Mouse (Mus musculus): Measurements from ENCODE around the gene Kcnma1. TPM values are rescaled to one million over a fixed set of nuclear protein-coding genes. Genes with fewer than 3 reads are reported as not detected.

The Kcnma1 gene
- polyA plus RNA-seq, 1 experiment = 3.0 TPM

GRCm38 (mm10) chr14:23638078-23638695, 376.1 kb downstream of the Kcnma1 start:
- no peaks in the 10 kb centered on the region for H3K4me1 ChIP-seq (ENCODE audit: control insufficient read depth, insufficient read depth, low read length)
- H3K36me3 ChIP-seq (ENCODE audit: control insufficient read depth, insufficient read depth, low read length) = no peaks in the 10 kb centered on the region
- H3K27ac ChIP-seq (ENCODE audit: control insufficient read depth, insufficient read depth, low read depth, low read length) = no peak overlapping the region
- H3K4me3 ChIP-seq (ENCODE audit: control insufficient read depth, low read depth, low read length) = no peak overlapping the region
- TF ChIP-seq POLR2A (IDR thresholded peaks at IDR 0.05; ENCODE audit: control insufficient read depth, low read depth, low read length) = no peak
- no peak for TF ChIP-seq CTCF (IDR thresholded peaks at IDR 0.05; ENCODE audit: control insufficient read depth, insufficient read depth, insufficient replicate concordance, low read depth, low read length)
- H3K27me3 ChIP-seq (ENCODE audit: control insufficient read depth, insufficient read depth, low read length) = no peaks in the 10 kb centered on the region

- Histone ChIP-seq H3K4me3 (ENCODE audit: control insufficient read depth, low read depth, low read length) (no peak overlapping the region), H3K36me3 (ENCODE audit: control insufficient read depth, insufficient read depth, low read length) (no peaks in the 10 kb centered on the region), H3K27me3 (ENCODE audit: control insufficient read depth, insufficient read depth, low read length) (no peaks in the 10 kb centered on the region), H3K4me1 (ENCODE audit: control insufficient read depth, insufficient read depth, low read length) (no peaks in the 10 kb centered on the region), H3K27ac (ENCODE audit: control insufficient read depth, insufficient read depth, low read depth, low read length) (no peak overlapping the region)
- TF ChIP-seq CTCF (IDR thresholded peaks at IDR 0.05; ENCODE audit: control insufficient read depth, insufficient read depth, insufficient replicate concordance, low read depth, low read length) (no peak), POLR2A (IDR thresholded peaks at IDR 0.05; ENCODE audit: control insufficient read depth, low read depth, low read length) (no peak)
These were observed 378.4 kb downstream of the Kcnma1 start for GRCm38 (mm10) chr14:23635903-23636302.

- no peaks in the 10 kb centered on the region for H3K36me3 ChIP-seq (ENCODE audit: control insufficient read depth, insufficient read depth, low read length)
- no peaks in the 10 kb centered on the region for H3K27me3 ChIP-seq (ENCODE audit: control insufficient read depth, insufficient read depth, low read length)
- no peak overlapping the region for H3K27ac ChIP-seq (ENCODE audit: control insufficient read depth, insufficient read depth, low read depth, low read length)
- no peaks in the 10 kb centered on the region for H3K4me1 ChIP-seq (ENCODE audit: control insufficient read depth, insufficient read depth, low read length)
- no peak overlapping the region for H3K4me3 ChIP-seq (ENCODE audit: control insufficient read depth, low read depth, low read length)
- TF ChIP-seq CTCF (IDR thresholded peaks at IDR 0.05; ENCODE audit: control insufficient read depth, insufficient read depth, insufficient replicate concordance, low read depth, low read length) (no peak), POLR2A (IDR thresholded peaks at IDR 0.05; ENCODE audit: control insufficient read depth, low read depth, low read length) (no peak)
These were observed 381.2 kb downstream of the Kcnma1 start for GRCm38 (mm10) chr14:23633011-23633595.

- Histone ChIP-seq H3K4me1 (ENCODE audit: control insufficient read depth, insufficient read depth, low read length) (no peaks in the 10 kb centered on the region), H3K27me3 (ENCODE audit: control insufficient read depth, insufficient read depth, low read length) (no peaks in the 10 kb centered on the region), H3K4me3 (ENCODE audit: control insufficient read depth, low read depth, low read length) (no peak overlapping the region), H3K36me3 (ENCODE audit: control insufficient read depth, insufficient read depth, low read length) (no peaks in the 10 kb centered on the region), H3K27ac (ENCODE audit: control insufficient read depth, insufficient read depth, low read depth, low read length) (no peak overlapping the region)
- TF ChIP-seq CTCF (IDR thresholded peaks at IDR 0.05; ENCODE audit: control insufficient read depth, insufficient read depth, insufficient replicate concordance, low read depth, low read length) (no peak), POLR2A (IDR thresholded peaks at IDR 0.05; ENCODE audit: control insufficient read depth, low read depth, low read length) (no peak)
These were observed 387.4 kb downstream of the Kcnma1 start for GRCm38 (mm10) chr14:23626925-23627324.

- no peaks in the 10 kb centered on the region for H3K36me3 ChIP-seq (ENCODE audit: control insufficient read depth, insufficient read depth, low read length)
- H3K4me1 ChIP-seq (ENCODE audit: control insufficient read depth, insufficient read depth, low read length) = no peaks in the 10 kb centered on the region
- H3K27ac ChIP-seq (ENCODE audit: control insufficient read depth, insufficient read depth, low read depth, low read length) = no peak overlapping the region
- H3K27me3 ChIP-seq (ENCODE audit: control insufficient read depth, insufficient read depth, low read length) = no peaks in the 10 kb centered on the region
- TF ChIP-seq CTCF (IDR thresholded peaks at IDR 0.05; ENCODE audit: control insufficient read depth, insufficient read depth, insufficient replicate concordance, low read depth, low read length) (no peak), POLR2A (IDR thresholded peaks at IDR 0.05; ENCODE audit: control insufficient read depth, low read depth, low read length) (no peak)
- H3K4me3 ChIP-seq (ENCODE audit: control insufficient read depth, low read depth, low read length) = no peak overlapping the region
These were observed 388.2 kb downstream of the Kcnma1 start for GRCm38 (mm10) chr14:23626114-23626513.

- no peak overlapping the region for H3K27ac ChIP-seq (ENCODE audit: control insufficient read depth, insufficient read depth, low read depth, low read length)
- H3K27me3 ChIP-seq (ENCODE audit: control insufficient read depth, insufficient read depth, low read length) = no peaks in the 10 kb centered on the region
- H3K36me3 ChIP-seq (ENCODE audit: control insufficient read depth, insufficient read depth, low read length) = no peaks in the 10 kb centered on the region
- H3K4me1 ChIP-seq (ENCODE audit: control insufficient read depth, insufficient read depth, low read length) = no peaks in the 10 kb centered on the region
- H3K4me3 ChIP-seq (ENCODE audit: control insufficient read depth, low read depth, low read length) = no peak overlapping the region
- TF ChIP-seq POLR2A (IDR thresholded peaks at IDR 0.05; ENCODE audit: control insufficient read depth, low read depth, low read length) (no peak), CTCF (IDR thresholded peaks at IDR 0.05; ENCODE audit: control insufficient read depth, insufficient read depth, insufficient replicate concordance, low read depth, low read length) (no peak)
These were observed 388.9 kb downstream of the Kcnma1 start for GRCm38 (mm10) chr14:23625436-23625835.

GRCm38 (mm10) chr14:23624455-23624854, 389.8 kb downstream of the Kcnma1 start:
- TF ChIP-seq CTCF (IDR thresholded peaks at IDR 0.05; ENCODE audit: control insufficient read depth, insufficient read depth, insufficient replicate concordance, low read depth, low read length) (no peak), POLR2A (IDR thresholded peaks at IDR 0.05; ENCODE audit: control insufficient read depth, low read depth, low read length) (no peak)
- no peaks in the 10 kb centered on the region for H3K36me3 ChIP-seq (ENCODE audit: control insufficient read depth, insufficient read depth, low read length)
- H3K4me3 ChIP-seq (ENCODE audit: control insufficient read depth, low read depth, low read length) = no peak overlapping the region
- H3K4me1 ChIP-seq (ENCODE audit: control insufficient read depth, insufficient read depth, low read length) = no peaks in the 10 kb centered on the region
- no peak overlapping the region for H3K27ac ChIP-seq (ENCODE audit: control insufficient read depth, insufficient read depth, low read depth, low read length)
- H3K27me3 ChIP-seq (ENCODE audit: control insufficient read depth, insufficient read depth, low read length) = no peaks in the 10 kb centered on the region

Data from testis, adult 2 months (tissue).